Mouse (Mus musculus) Patski (cell line): Measurements from ENCODE around the gene Clybl. TPM values are rescaled to one million over a fixed set of nuclear protein-coding genes. Genes with fewer than 3 reads are reported as not detected.

ENCODE experiments used
- ATAC-seq: fragments of 100-300 bp; one replicate; pipeline ENCODE4 v1.8.0; 2021
- CTCF ChIA-PET: fragments of 350-600 bp; sonication (Branson Sonifier 250); formaldehyde crosslinking; loops from one replicate; lab custom pipeline; 2022; ENCODE audit warnings: inconsistent platforms; lab: Charles Lee
- POLR2A ChIA-PET: fragments of 350-600 bp; sonication (Branson Sonifier 250); formaldehyde crosslinking; loops from one replicate; lab custom pipeline; 2022; ENCODE audit warnings: antibody characterized with exemption, inconsistent platforms; lab: Charles Lee
- DNase-seq: peaks from one replicate; pipeline ENCODE4 v3.0.0-alpha.2; 2011; ENCODE audit warnings: low read depth, low spot score
- H3K27me3 ChIP-seq: fragments of 371-371 bp; one replicate; pipeline ENCODE4 v1.5.1; 2021
- CTCF ChIP-seq: fragments of 100-300 bp; IDR thresholded peaks from one replicate; pipeline ENCODE4 v1.5.1; 2021
- in situ Hi-C: fragments of 300-500 bp; cut with MboI; formaldehyde crosslinking; loops from 3 replicates; pipeline ENCODE4 v1.11.1; 2018; ENCODE audit warnings: low pct_unique_long_range_greater_than_20kb, mixed read lengths
- polyA plus RNA-seq: library from polyadenylated mRNA; unstranded; gene quantifications from one replicate; pipeline ENCODE4 v1.2.3, GENCODE M21; 2021

The Clybl gene
- polyA plus RNA-seq, 1 experiment from 2014 or later = 60.7 TPM

DNA sequence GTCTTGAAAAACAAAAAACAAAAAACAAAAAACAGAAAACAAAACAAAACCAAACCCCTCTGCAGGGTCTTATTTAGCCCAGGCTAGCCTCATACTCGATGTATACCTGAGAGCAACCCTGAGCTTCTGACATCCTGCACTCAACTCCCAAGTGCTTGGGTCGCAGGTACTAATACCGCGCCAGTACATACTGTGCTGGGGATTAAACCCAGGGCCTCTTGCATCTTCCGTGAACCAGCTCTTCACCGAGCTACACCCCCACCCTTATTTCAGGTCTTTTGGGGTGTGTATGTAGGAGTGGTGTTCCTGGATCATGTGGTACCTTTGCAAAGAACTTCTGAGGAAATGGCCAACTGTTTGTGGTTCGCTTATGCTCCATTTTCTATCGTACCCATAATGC lies 13.1 kb downstream of the Clybl start:
- CTCF ChIA-PET = no interaction called here
- ATAC-seq = no peak
- in situ Hi-C loops = no loop called here
- H3K27me3 ChIP-seq = no peaks in the 10 kb centered on the region
- POLR2A ChIA-PET = no interaction called here
- TF ChIP-seq CTCF = no peak
- DNase-seq = no peak

DNA sequence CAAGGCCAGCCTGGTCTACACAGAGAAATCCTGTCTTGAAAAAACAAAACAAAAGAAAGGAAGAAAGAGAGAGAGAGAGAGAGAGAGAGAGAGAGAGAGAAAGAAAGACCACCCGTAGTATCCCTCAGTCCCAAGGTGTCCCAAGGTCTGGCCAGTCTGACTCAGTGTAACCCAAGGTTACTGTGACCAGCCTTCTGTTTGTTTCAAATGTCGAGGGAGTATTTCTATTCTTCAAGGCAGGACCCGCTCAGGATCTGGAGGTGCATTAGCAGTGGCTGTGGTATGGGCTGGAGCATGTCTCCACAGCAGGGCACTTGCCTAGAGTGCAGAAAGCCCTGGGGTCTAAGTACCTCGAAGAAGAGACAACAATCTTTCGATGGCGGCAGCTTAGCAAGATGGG lies 15.3 kb downstream of the Clybl start:
- POLR2A ChIA-PET = no interaction called here

DNA sequence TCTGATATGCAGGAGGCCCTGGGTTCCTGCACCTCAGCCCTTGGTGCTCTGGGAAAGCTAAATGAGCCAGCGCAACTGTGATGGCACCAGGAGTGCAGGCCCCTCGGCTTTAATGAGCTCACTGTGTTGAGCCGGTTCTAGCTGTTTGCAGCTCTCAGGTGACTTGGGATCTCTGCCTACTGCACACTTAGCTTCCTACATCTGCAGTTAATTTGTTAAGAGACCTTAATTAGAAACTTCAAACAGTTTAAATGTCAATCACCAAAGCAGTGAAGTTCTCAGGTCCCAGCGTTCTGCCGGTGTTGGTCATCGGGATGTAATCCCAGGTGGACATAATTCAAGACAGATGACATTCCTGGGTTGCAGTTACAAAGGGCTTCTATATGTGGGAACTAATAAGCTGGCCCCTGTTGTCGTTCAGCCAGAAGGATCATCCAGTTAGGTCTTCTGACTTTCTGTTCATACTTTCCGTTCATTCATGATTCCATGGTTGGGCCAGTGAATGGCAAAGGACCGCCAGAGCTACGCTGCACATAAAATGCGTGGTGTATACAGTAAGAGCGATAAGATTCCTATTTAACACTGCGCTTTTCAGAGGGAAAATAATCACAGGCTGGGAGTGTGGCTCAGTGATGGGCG lies 18.9 kb downstream of the Clybl start:
- POLR2A ChIA-PET = no interaction called here
- H3K27me3 ChIP-seq = no peaks in the 10 kb centered on the region
- CTCF ChIA-PET = interaction anchor here (0.7 to 0.8 kb wide), 2 partner anchors 10 to 11 kb away, joined by 3 read pairs; no protein-coding TSS in a partner anchor
- in situ Hi-C loops = loop anchor here (25.0 kb wide), 1 partner anchor 1112 kb away; no protein-coding TSS in a partner anchor
- ATAC-seq (no peak), DNase-seq (no peak)
- no peak for TF ChIP-seq CTCF

More for the DNA sequence above, 15.3 kb downstream of the Clybl start:
- in situ Hi-C loops = no loop called here
- CTCF ChIA-PET = no interaction called here
- ATAC-seq = no peak
- DNase-seq = no peak
- H3K27me3 ChIP-seq = no peaks in the 10 kb centered on the region
- TF ChIP-seq CTCF = no peak

DNA sequence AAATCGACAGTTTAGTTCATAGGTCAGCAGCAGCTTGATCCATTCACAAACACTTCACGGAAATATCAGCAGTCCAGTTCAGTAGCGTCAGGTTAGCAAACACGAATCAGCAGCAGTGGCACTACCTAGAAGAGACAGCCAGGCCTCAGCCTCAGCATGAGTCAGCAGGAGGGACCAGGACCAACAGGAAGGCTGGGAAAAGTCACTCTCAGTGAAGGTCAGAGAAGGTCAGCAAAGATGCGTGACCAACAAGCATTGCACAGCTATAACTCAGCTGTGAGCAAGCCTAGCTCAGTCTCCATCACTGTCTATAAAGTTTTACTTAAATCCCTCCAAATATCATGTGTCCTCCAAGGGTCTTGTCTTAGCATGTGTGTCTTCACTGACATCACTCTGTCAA lies 27.7 kb downstream of the Clybl start:
- H3K27me3 ChIP-seq = no peaks in the 10 kb centered on the region
- in situ Hi-C loops = loop anchor here (25.0 kb wide), 1 partner anchor 1103 kb away; no protein-coding TSS in a partner anchor
- CTCF ChIA-PET = interaction anchor here (0.8 to 1.7 kb wide), 3 partner anchors 13 to 18 kb away, joined by 3 to 7 read pairs (median 4); no protein-coding TSS in a partner anchor
- ATAC-seq (no peak), DNase-seq (no peak)
- POLR2A ChIA-PET = no interaction called here
- TF ChIP-seq CTCF = no peak

DNA sequence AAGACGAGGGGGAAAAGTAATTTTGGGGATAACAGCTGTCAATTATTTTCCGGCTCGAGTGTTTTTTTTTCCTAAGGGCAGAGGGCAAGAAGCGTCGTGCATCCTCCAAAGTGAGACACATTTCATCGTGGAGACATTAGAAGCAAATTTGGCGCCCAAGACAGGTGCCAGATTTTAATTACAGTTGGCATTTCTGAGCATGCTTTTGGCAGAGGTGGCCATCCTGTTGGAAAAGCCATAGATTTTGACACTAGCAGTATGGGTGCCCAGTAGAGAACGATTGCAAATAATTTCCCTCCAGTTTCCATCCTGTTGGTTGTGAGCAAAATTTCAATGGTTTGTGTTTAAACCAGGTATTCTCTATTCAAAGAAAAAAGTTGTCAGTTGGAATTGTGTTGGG lies 32.1 kb downstream of the Clybl start:
- no peak for DNase-seq
- ChIA-PET POLR2A (no interaction called here), CTCF (no interaction called here)
- no peaks in the 10 kb centered on the region for H3K27me3 ChIP-seq
- in situ Hi-C loops = loop anchor here (25.0 kb wide), 1 partner anchor 1099 kb away; no protein-coding TSS in a partner anchor
- TF ChIP-seq CTCF = no peak
- no peak for ATAC-seq

DNA sequence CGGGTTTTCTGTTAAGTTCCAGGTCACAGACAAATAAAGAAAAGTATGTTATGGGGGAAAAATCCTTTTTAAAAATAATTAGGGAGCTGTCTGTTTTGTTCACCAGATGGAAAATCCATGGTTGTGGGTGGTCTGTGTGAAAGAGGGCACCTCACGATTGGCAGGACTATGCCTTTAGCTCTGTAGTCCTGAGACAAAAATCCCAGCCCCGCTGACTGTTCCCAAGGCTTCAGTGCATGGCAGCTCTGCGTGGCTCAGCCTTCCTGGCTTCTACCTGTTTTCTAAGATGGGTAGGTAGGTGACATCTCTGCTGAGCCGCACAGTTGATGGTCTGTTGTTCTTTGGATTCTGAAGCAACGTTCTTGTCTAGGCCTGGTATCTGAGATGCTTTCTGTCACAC lies 32.6 kb downstream of the Clybl start:
- in situ Hi-C loops = loop anchor here (25.0 kb wide), 1 partner anchor 1098 kb away; no protein-coding TSS in a partner anchor
- ChIA-PET POLR2A (no interaction called here), CTCF (interaction anchor here (1.5 kb wide), 1 partner anchor 10 kb away, joined by 6 read pairs; no protein-coding TSS in a partner anchor)
- ATAC-seq = no peak
- H3K27me3 ChIP-seq = no peaks in the 10 kb centered on the region
- TF ChIP-seq CTCF = no peak
- DNase-seq = no peak

DNA sequence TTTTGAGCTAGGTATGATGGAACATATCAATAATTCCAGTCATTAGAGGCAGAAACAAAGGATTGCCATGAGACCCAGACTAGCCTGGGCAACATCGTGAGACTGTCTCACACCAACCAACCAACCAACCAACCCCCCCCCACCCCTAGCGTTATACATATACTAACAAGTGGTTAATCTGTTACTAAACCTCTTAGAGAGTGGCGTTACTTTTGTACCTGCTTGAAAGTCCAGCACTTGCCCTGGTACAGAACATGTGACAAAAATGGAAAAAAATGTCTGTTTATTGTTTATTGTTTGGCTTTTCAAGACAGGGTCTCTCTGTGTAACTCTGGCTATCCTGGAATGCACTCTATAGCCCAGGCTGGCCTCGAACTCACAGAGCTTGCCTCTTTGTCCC lies 35.7 kb downstream of the Clybl start:
- no peak for ATAC-seq
- in situ Hi-C loops = loop anchor here (25.0 kb wide), 1 partner anchor 1095 kb away; no protein-coding TSS in a partner anchor
- CTCF ChIA-PET = no interaction called here

DNA sequence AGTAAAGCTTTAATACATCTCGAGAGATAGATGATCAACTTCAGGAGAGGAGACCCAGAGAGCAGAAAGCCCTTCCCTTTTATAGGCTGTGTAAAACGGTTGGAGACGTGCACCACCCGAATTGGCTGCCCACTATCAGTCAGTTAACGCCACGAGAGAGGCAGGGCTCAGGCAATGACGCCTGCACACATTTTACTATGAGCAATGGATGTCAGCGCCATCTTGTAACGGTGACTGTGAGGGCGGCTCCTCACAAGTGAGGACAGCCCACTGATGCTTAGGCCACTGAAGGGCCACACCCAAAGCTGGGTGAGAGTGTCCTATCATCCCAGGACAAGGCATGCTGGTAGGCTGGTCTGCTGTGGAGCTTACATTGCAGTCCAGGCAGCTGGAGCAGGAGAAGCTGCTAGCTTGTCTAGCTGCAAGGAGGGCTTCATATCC lies 41.5 kb downstream of the Clybl start:
- CTCF ChIA-PET = interaction anchor here (1.0 to 4.2 kb wide), 9 partner anchors 15 to 678 kb away, joined by 3 to 21 read pairs (median 6); no protein-coding TSS in a partner anchor
- POLR2A ChIA-PET = interaction anchor here (1.4 kb wide), 1 partner anchor 252 kb away, joined by 4 read pairs; the partner anchor contains the start of gene Zic2
- no peak for DNase-seq
- TF ChIP-seq CTCF = no peak
- no peaks in the 10 kb centered on the region for H3K27me3 ChIP-seq
- in situ Hi-C loops = loop anchor here (5.0 to 25.0 kb wide), 3 partner anchors 419 to 1089 kb away; no protein-coding TSS in a partner anchor
- ATAC-seq = no peak

More for the DNA sequence above, 35.7 kb downstream of the Clybl start:
- no peak for TF ChIP-seq CTCF
- no peaks in the 10 kb centered on the region for H3K27me3 ChIP-seq
- POLR2A ChIA-PET = interaction anchor here (0.7 to 0.8 kb wide), 2 partner anchors 537 to 687 kb away, joined by 3 read pairs; no protein-coding TSS in a partner anchor
- DNase-seq = no peak

DNA sequence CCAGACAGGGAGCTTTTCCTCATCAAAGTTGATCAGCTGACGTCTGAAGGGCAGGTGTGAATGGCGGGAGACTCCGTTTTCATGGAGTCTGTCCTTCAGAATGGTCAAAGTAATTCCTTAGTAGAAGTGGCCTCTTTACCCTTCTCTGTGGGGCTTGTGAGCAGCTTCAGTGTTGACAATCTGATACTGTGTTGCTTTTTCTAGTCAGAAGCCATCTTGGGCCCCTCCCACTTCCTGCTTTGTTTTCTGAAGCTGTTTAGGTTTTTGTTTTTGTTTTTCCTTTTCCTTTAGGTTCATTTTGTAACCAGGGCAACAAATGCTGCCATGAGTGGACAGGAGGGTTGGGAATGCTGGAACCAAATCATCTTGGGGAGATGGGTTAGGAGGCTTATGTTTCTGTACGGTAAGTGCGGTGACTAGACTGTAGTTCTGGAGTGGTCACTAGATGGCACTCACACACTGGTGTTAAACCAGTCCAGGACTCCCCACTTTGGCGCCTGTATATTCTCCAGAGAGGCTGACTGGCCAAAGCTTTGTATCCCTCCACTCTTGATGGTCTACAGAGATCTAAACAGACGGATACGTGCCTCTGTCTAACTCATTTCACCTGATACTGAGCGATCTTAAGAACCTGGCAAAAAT lies 42.1 kb downstream of the Clybl start:
- in situ Hi-C loops = loop anchor here (5.0 to 25.0 kb wide), 3 partner anchors 419 to 1089 kb away; no protein-coding TSS in a partner anchor
- no peaks in the 10 kb centered on the region for H3K27me3 ChIP-seq
- DNase-seq (peak; percentile 55), ATAC-seq (peak; percentile 86)
- ChIA-PET POLR2A (interaction anchor here (1.2 to 1.4 kb wide), 2 partner anchors 241 to 252 kb away, joined by 3 to 4 read pairs; partner anchors contain the start of genes Zic2 and Zic5), CTCF (interaction anchor here (0.7 to 4.2 kb wide), 18 partner anchors 9 to 964 kb away, joined by 3 to 21 read pairs (median 4); partner anchors contain the start of gene Zic2)
- peak; percentile 89 for TF ChIP-seq CTCF

DNA sequence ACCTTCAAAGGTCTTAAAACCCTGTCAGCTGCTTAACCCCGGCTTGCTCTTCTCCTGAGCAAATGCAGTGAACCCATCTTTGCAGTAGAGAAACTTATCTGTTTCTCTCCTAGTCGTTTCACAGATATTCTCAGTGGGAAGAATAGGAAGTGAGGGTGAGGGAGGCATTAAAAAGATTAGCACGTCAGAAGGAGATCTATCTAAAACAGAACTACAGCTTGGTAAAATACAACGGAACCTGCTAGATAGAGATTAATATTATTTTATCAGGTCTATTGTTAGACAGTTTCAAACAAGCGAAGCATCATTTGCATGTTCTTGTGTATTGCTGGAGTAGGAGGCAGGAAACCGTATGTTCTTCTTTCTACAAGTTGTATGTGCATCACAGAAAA lies 42.6 kb downstream of the Clybl start:
- CTCF ChIA-PET = interaction anchor here (0.7 to 4.2 kb wide), 18 partner anchors 9 to 964 kb away, joined by 3 to 21 read pairs (median 4); partner anchors contain the start of gene Zic2
- POLR2A ChIA-PET = interaction anchor here (1.2 to 1.4 kb wide), 2 partner anchors 241 to 251 kb away, joined by 3 to 4 read pairs; partner anchors contain the start of genes Zic2 and Zic5
- no peaks in the 10 kb centered on the region for H3K27me3 ChIP-seq
- no peak for TF ChIP-seq CTCF
- ATAC-seq = no peak
- DNase-seq = no peak
- in situ Hi-C loops = loop anchor here (5.0 to 25.0 kb wide), 3 partner anchors 418 to 1088 kb away; no protein-coding TSS in a partner anchor
